Mouse (Mus musculus): ENCODE measurements at regions not wholly inside any gene's neighbourhood (a gene's known extent, or its start where the extent isn't known, plus 50 kb on each side); places are given as distances from the start of the nearest gene placed in this dataset.

DNA sequence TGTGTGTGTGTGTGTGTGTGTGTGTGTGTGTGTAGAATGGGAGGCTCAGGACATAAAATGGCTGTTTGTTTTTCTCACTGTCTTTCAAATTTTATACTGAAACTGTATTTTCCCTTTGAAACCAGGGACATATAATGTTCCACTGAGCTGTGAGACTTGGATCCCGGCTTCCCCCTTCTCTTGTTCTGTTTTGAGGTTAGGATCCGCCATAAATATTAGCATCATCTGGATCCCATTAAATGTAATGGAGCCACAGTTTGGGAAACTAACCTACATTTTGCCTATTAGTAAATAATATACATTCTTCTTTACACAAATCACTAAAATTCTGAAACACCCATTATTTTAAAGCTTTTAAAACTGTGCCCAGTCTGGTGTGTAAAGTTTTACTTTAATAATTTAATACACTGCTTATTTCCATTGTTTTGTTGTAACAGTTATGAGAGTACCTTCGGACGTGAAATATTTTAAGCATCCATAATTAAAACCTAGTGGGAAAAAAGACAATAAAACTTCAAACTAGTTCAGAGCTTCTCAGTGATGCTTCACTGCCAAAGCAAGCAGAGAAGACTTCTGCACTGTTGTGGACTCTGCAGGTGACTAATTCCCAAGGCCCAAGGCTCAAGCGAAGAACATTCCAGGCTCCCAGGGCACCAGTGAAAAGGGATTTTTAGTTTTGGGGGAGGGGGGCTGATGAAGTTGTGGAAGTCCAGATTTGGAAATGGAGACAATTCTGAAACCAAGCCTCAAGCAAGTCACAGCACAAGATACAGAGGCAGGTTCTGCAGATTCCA, 684.9 kb downstream of the Fat4 start:
- no peak for DNase-seq (ENCODE audit: low read depth, low spot score)

DNA sequence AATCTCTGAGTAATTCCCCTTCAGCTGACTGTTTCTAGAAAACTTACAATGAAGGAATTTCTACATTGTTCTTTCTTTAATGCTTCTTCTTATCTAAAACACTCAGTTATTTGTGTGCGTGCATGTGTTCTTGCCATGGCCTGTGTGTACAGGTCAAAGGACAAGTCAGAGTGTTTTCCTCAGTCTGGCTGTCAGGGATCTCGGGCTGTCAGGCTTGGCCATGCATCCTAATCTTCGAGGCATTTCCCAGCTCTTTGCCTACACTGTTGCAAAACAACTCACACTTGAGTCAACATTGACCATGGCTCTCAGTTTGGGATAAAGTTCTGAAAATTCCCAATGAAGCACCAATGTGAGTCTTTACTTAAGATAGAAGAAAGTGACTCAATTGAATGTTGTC, 688.5 kb downstream of the Fat4 start:
- DNase-seq (ENCODE audit: low read depth, low spot score): no peak

DNA sequence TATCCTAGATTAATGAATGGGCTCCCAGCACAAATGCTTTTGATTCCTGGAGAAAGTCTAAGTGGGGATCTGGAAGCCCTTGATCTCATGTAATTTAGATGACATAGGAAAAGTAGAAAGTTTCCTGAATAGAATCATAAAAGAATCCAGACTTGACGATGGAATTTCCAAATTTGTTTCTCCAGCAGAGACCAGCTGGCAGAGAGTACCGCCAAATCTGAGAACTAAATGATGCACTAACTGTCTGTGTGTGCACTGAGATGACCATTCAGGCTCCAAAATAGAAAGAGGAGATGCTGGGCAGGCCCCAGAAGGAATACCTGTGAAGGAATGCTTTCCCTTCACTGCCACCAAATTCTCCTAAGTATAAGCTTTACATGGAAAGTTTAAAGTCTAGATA, 704.6 kb downstream of the Fat4 start:
- DNase-seq (ENCODE audit: low read depth, low spot score): no peak

DNA sequence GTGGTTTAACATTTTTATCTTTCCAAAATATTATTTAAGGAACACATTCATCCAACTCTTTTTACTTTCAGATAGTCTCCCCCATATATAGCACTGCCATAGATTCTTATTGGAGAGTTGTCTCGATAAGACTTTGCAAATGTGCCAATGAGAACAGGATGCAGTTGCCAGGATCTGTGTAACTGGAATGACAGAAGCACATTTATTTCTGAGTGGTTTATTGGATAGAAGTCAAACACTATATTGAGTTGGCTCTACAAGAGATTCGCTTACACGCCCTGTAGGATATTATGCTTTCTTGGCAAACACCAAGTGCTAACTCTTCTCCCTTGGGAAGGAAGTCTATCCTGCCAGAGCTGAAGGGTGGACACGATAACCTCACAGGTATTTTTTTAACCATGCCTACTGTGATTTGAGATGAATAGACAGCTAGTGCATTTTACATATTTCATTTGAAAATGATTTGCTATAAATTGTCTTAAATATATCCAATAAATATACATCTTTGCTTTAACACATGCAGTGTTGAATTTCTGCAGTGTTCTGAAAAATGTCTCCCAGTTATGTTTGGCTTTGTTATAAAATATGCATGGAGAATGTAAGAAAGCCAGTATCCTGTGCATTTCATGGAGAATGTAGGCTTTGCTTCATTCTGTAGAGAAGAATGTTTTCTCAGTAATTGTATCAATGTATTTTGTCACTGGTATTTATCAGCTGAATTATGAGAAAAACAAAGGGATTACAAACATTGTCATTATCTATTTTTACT, 705.8 kb downstream of the Fat4 start:
- DNase-seq (ENCODE audit: low read depth, low spot score): no peak

DNA sequence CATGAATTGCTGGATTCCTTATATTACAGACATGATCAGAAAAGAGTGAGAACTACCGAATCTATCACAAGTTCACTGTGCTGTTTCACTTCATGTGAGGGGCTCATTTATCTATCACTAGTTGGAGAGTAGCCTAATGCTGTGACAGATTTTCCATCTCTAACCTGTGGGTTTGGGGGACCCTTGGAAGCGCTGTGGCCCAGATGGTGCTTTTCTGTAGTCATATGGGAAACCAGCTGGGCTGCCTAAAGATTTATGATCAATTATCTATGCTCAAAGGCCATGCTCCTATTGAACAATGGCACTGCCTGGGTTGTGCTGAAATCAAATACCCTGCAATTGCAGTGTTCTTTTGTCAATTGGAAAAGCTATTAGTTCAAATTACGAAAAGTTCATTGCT, 723.2 kb downstream of the Fat4 start:
- no peak for DNase-seq (ENCODE audit: low read depth, low spot score)

DNA sequence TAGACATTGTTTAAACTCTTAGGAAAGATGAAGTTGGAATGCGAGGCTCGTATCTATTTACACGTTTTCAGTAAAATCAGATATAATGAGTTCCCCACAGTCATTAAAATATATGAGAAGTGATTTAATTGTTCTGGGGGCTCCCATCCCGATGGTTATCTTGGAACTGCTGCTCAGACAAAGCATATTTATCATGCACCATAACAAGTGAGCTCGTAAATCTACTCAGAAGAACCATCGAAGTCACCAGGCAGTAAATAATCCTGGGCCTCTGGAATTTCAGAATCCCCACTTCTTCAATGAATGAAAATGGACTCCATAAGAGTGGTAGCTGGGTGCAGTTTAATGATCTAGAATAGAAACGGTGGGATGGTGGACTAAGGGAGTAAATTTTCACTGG, 725.7 kb downstream of the Fat4 start:
- DNase-seq (ENCODE audit: low read depth, low spot score): no peak

DNA sequence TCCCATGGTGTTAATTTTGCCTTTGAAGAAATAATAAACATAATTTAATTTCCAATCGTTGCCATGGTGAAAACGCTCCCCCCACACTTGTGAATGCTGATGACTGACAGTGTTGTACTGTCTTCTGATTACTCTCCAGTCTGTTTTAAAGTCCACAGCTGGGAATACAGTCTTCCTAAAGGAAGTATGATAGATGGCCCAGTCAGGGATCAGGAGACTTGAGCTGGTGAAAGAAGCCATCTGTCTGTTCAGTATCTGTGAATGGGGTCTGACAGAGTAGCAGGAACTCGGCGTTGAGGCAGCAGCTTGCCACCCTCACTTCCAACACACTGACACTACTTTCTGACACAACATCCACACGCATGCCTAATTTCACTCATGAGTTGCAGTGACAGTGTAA, 751.2 kb downstream of the Fat4 start:
- DNase-seq (ENCODE audit: low read depth, low spot score): no peak

DNA sequence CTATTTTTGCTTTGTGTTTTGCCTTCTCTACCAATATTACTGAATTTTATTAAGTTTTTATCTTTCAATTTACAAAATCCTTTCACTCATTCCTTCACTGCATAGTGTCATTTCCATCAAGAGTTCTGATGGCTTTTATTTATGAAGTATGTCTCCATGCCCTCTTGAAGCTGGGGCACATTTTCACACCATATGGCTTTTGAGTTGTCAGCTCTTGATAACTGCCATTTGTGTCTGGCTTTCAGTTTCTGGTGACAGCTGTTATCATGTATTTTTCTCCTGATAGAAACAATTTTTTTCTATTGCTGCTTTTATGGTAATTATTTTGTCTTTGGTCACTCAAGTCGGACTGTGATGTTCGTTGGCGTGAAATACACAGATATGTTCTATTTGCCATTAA, 756.5 kb downstream of the Fat4 start:
- no peak for DNase-seq (ENCODE audit: low read depth, low spot score)

DNA sequence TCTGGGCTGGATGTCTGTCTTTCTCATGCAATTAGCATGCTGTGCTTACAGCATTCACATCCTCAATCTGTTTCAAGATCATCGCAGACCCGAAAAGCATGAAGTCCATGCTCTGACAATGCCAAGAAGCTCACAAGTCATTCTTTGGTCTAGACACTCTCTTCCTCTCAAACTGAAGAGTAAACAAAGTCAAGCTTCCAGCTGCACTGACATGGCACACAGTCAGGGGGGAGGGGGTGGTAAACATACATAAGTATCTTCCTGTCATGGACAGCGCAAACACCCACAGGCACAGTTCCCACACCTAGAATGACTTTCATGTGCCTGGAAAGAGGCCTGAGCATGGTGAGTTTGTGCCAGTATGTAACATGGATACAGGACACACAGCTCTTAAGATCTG, 780.1 kb downstream of the Fat4 start:
- no peak for DNase-seq (ENCODE audit: low read depth, low spot score)

DNA sequence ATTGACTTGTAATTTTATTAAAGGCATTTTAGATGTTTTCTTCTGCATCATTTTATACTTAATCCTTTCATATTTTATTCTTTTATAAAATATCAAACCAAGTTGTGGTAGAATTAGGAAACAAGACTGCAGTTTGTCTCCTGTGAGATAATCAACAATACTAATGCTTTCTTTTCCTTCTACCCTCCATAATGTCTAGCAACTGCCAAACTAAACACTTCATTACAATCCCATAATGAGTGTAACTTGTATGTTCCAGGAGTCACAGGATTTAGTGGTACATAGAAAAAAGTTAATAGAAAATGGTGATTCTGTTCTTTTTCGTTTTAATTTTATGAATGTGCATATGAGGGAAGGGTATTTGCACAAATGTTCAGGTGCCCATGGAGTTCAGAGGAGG, 782.4 kb downstream of the Fat4 start:
- DNase-seq (ENCODE audit: low read depth, low spot score): no peak

DNA sequence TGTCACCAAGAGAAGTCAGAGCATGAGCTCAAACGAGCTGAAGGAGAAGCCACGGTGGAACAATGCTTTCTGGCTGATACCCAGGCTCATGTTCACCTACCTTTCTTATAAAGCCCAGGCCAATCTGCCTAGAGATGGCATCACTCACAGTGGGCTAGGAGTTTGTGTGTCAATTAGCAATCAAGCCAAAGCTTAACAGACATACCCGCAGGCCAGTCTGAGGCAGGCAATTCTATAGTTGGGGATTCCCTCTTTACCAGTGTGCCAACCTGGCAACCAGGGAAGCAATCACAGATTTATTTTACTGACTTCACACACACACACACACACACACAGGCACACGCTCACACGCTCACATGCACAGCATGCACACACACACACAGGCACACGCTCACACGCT, 787.3 kb downstream of the Fat4 start:
- DNase-seq (ENCODE audit: low read depth, low spot score): no peak

DNA sequence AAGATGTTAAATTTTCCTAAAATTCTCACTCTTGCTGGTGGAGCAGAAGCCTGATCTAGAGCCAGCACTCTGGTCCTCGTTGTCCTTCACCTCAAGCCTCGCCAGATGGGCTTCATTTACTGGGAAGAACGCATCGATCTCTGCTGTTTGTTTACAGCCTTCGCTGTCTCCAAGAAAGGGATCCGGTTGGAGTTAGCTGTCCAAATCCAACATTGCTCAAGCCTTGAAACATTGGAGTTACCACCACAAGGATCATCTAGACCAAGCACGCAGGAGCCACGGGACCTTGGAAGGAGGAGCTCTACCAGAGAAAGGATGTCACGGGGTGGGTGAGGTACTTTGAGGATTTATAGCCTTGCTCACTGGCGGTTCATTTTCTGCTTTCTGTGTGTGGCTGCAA, 788.2 kb downstream of the Fat4 start:
- DNase-seq (ENCODE audit: low read depth, low spot score): no peak

DNA sequence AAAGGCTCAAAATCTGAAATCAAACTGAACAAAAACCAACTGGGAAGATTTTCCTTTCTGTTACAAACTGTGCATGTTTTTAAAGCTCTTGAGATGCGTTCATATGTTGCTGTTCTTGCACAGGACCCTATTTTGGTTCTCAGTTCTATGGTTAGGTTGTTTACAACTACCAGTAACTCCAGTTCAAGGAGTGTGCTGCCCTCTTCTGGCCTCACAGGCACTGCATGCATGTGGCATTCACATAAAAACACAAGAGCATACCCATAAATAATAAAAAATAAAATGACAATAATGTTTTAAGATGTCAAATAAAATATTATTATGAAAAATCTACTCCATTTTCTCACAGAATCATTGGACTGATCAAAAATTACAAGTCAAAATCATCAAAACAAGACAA, 818.9 kb downstream of the Fat4 start:
- peak; percentile 4 for DNase-seq (ENCODE audit: low read depth, low spot score)

DNA sequence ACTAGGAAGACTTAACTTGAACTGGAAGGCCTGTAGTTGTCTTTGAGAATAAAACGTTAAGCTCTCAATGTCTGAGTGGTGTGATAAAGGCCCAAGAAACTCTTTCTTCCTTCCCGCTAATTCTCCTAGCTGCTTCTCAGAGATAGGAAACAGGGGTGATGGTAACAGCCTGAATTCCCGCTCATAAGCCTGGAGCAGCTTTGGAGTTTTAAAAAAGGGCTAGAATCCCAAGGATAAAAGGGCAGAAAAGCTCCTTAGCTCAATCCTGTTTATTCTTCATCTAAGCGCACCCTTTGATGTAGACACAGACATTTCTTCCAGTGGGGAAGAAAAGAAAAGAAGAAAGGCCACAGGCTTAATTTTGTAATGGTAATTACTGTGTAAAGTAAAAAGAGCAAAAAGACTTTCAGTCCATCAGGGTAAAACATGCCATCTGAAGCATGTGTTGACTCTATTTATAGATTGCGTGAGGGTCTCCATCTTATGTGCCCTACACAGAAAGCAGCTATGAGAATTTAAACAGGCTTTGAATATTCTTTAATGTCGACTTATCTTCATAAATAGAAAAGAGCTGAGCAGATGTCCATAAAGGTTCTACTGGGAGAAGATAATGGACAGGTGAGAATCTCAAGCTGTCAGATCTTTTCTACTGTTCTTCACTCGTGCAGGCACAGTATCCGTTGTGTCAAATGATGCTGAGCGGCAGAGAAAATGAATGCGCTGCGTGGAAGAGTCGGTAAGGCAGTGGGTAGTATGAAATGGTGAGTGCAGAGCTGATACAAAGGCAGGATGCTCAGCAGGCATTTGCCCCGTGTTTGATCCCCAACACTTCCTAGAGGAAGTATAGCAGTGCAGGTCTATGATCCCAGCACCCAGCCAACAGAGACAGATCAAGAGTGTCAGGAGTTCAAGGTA, 818.0 kb upstream of the Intu start:
- no peak for DNase-seq (ENCODE audit: low read depth, low spot score)

DNA sequence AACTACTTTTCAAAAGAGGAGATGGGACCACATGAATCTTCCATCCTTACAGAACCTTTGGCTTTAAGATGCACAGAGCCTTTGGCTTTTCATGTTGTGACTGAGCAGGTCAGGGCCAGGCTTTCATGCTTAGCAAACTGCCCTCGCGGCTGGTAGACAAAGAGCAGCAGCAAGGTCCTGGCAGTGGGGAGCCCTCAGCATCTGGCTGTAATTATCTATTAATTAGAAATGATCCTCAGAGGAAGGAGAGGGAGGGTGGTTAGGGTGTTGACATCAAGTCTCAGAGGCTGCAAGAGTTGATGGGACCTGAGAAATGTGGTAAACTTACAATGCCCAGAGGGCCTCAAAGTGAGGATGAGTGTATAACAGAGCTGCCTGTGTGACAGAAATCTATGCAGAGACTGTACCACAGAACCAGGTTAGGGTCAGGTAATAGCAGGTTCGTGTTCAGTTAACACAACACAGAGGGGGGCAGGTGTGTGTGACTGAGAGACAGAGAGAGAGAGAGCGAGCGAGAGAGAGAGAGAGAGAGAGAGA, 817.0 kb upstream of the Intu start:
- no peak for DNase-seq (ENCODE audit: low read depth, low spot score)

DNA sequence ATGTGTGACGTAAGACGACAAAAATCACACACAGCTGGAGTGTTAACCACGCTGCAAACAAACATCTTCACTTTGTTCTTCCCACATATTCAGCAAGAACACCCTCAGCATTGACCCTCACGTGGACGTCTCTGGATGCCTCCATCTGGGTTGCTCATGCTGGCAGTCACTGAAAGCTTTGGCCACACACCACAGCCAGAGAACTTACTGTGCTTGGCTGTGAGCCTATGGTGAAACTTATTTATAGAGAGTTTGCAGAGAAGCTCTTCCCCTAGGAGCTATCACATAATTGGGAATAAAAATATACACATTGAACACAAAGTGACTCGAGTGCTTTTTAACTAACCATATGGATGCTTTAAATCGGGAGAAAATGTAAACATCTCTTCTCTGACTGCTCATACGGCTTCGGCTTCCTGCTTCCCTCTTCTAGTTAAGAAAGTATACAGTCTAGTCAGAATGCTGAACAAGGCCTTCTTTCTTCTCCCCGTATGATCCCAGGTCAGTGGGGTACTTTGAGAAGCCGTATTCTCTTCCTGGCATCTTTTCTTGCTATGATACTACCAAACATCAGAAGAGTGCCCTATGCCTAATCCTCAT, 812.0 kb upstream of the Intu start:
- no peak for DNase-seq (ENCODE audit: low read depth, low spot score)

DNA sequence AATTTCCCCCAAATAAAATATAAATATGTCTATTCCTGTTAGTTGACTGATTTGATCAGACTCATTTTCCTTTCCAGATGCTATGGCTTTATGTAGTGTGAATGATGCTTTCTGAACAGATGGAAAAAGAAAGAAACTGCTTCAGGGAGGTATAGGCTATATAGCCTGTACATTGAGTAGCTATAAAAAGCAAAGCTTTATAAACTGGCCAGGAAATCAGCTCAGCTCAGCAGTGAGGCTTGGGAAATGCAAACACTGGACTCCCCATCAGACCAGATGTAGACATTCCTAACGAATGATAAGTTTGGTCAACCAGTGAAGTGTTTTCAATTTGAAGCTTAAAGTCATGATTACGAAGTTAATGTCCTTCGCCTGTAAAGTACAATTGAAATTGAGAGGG, 805.3 kb upstream of the Intu start:
- no peak for DNase-seq (ENCODE audit: low read depth, low spot score)

DNA sequence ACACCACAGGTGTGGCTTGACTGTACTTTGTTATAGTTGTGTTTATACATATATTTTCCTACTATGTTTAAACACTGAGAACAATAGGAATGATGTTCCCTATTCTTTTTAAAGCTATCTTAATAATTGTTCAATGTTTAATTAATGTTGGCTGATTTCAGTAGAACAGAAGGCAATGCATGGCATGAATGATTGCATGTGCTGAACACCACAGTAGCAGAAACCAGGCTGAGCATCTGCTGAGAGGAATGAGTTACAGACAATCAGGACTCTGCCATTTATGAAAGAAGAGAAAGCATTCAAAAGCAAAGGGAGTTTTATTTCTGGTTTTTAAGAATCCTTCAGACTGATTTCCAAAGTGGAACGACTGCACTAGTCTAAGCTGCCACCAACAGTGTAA, 794.4 kb upstream of the Intu start:
- DNase-seq (ENCODE audit: low read depth, low spot score): no peak

DNA sequence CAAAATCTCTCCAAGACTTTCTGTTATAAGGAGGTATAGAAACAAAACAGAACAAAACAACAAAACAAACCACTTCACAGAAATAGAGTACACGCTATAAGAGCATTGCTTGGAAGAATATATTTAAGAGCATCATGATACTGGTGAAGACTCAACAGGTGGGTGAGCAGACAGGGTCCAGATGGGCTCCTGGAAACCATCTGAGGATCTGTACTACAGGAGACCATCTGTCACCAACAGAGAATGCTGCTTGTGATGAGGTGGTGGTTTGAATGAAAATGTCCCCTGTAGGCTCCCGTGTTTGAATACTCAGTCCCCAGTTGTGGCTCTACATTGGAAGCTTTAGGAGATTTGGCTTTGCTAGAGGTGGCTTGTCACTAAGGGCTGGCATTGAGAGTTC, 785.1 kb upstream of the Intu start:
- no peak for DNase-seq (ENCODE audit: low read depth, low spot score)

DNA sequence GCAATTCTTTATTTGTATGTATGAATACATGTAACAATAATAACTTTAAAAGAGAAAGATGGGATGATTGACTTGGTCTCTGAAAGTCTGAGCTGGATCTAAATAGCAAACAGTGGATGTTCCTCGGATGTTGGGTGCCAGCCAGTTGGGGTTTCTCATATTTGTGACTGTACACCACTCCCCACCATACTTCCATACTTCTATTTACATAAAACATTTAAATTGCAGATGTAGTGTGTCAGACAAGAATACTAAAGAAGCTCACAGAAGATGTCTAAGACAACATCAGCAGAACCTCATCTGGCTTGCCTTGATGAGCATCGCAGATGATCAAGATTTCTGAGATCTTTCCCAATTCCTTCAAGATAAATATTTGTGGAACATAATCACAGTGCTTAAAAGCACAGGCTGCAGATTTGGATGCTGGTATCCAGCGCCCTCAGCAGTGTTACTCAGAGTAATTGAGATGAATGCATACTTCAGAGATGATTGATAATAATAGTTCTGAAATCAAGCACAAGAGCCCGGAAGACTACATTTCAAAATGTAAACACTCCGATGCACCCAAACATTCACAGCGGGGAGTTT, 762.0 kb upstream of the Intu start:
- no peak for DNase-seq (ENCODE audit: low read depth, low spot score)
